Mouse (Mus musculus): ENCODE data around the gene Erich6. TPM values are rescaled to one million over a fixed set of nuclear protein-coding genes. Genes with fewer than 3 reads are reported as not detected.
A peak's percentile ranks its signal among the peaks of the same experiment; 100 is the strongest.

Gene Erich6
- total and polyA plus RNA-seq, 2 experiments from 2014 or later = not detected

DNA sequence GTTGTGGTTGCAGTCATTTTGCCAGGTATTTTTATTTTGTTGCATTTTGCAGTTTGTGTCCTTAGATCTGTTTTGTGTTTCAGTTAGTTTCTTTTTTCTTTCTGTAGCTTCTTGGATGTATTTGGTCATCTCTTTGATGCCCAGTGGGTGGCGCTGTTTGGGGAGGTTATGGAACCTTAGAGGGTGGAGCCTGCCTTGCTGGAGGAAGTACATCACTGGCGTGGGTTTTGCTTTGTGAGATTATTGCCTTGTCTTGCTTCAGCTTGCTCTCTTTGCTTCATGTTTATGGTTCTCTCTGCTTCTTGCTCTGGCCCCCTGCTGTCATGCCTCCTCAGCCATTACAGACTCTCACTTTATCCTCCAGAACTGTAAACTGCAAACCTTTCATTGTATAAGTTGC, 20.3 kb upstream of the Erich6 start:
- WGBS = 14% methylated on average over 2 of the region's 2 CpGs
- H3K27ac ChIP-seq (ENCODE audit: low read depth) = no peak overlapping the region
- TF ChIP-seq EP300 (IDR thresholded peaks at IDR 0.05; ENCODE audit: low read depth) (no peak), CTCF (IDR thresholded peaks at IDR 0.05; ENCODE audit: low read depth) (peak; percentile 41)
- no peak for ATAC-seq (ENCODE audit: insufficient read depth, low read depth)
- H3K4me1 ChIP-seq (ENCODE audit: control insufficient read depth, insufficient read depth) = no peaks in the 10 kb centered on the region
- no peaks in the 10 kb centered on the region for H3K27me3 ChIP-seq (ENCODE audit: control insufficient read depth, insufficient read depth, low read length)
- H3K4me2 ChIP-seq (ENCODE audit: low read depth, low read length) = no peak overlapping the region
- H3K9ac ChIP-seq (replicated peaks; ENCODE audit: low read depth, low read length) = no peak overlapping the region
- no peaks in the 10 kb centered on the region for H3K9me3 ChIP-seq (replicated peaks; ENCODE audit: control insufficient read depth, low read length)
- no peak for DNase-seq (ENCODE audit: low spot score)
- no peaks in the 10 kb centered on the region for H3K36me3 ChIP-seq (replicated peaks; ENCODE audit: control insufficient read depth, insufficient read depth, low read length)
- H3K4me3 ChIP-seq (ENCODE audit: low read depth, low read length) = no peak overlapping the region

DNA sequence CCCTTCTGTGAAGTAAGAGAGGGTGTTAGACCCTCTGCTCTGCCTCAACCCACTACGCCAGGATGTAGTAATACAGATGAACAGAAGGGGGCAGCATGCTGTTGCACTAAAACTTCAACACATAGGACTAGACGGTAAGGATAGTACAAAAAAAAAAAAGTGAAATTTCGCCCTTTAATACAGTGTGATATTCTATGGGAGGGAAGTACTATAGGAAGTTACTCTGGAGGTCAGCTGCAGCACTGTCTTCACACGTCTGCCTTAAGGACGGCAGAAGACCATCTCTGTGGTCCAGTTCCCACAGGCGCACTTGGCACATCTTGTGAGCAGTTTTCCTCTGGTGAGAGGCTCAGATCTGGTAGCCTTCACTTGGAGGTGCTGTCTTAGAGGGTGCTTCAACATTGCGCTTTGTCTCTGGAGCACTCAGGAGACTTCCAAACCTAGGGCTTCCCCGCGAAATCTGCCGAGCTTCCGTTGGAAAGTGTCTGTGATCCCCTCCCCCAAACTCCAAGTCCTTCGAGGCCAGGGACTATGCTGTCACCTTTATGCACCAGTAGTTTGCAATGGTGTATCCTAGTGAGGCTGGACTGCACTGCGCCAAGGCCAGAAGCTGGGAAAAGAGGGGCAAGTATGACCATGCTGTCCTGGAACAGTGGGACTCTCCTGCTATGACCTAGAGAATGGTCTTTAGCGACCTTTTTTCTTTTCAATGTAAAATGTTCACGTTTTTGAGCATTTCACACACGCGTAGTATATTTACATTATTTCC, 18.5 kb upstream of the Erich6 start:
- Histone ChIP-seq H3K36me3 (replicated peaks; ENCODE audit: control insufficient read depth, insufficient read depth, low read length) (no peaks in the 10 kb centered on the region), H3K9ac (replicated peaks; ENCODE audit: low read depth, low read length) (no peak overlapping the region), H3K9me3 (replicated peaks; ENCODE audit: control insufficient read depth, low read length) (no peaks in the 10 kb centered on the region), H3K27me3 (ENCODE audit: control insufficient read depth, insufficient read depth, low read length) (no peaks in the 10 kb centered on the region), H3K4me3 (ENCODE audit: low read depth, low read length) (no peak overlapping the region), H3K4me2 (ENCODE audit: low read depth, low read length) (peak overlapping the region; percentile 22; the same call in 1 of the 2 replicates), H3K27ac (ENCODE audit: low read depth) (no peak overlapping the region), H3K4me1 (ENCODE audit: control insufficient read depth, insufficient read depth) (no peaks in the 10 kb centered on the region)
- WGBS = 53% methylated on average over 17 of the region's 17 CpGs
- ATAC-seq (ENCODE audit: insufficient read depth, low read depth) (peak; percentile 47; the same call in 1 of the 2 replicates), DNase-seq (ENCODE audit: low spot score) (peak; percentile 30)
- no peak for TF ChIP-seq EP300 (IDR thresholded peaks at IDR 0.05; ENCODE audit: low read depth)
- peak; percentile 84 for TF ChIP-seq CTCF (IDR thresholded peaks at IDR 0.05; ENCODE audit: low read depth)

DNA sequence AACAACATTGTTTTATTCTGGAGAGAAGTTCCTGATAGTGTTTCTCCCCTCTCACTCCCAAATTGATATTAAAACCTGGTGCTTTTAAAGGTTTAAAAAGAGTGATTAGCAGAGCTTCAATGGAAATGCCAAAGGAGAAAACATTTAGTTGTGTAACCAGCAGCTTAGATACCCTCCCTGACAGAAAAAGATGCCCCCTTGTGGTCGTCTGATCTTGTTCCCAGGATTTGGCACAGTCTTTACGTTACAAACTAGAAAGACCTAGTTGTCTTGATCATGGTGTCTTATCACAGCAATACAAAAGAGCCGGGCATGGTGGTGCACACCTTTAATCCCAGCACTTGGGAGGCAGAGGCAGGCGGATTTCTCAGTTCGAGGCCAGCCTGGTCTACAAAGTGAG, 16.9 kb upstream of the Erich6 start:
- 43% methylated on average over 5 of the region's 5 CpGs for WGBS
- no peak for DNase-seq (ENCODE audit: low spot score)

DNA sequence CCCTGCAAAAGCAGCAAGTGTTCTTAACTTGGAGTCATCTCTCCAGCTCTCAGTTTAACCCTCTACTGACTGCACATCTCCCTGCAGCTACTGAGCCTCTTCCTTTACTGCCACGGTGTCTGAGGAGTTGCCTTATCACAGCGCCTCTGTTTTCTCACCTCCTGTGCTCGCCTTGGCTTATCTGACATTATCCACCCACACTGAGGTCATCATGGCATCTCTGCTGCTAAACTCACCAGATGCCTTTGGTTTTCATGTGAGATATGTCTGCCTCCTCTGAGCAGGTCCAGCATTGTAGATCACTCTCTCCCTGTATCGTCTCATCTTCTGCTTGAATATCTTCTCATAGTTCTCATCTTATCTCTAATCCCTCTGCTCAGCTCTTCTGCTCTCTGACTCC, 13.3 kb upstream of the Erich6 start:
- no peaks in the 10 kb centered on the region for H3K27me3 ChIP-seq (ENCODE audit: control insufficient read depth, insufficient read depth, low read length)
- WGBS = 36% methylated on average over 4 of the region's 4 CpGs
- no peak overlapping the region for H3K4me2 ChIP-seq (ENCODE audit: low read depth, low read length)
- H3K9me3 ChIP-seq (replicated peaks; ENCODE audit: control insufficient read depth, low read length) = no peaks in the 10 kb centered on the region
- H3K27ac ChIP-seq (ENCODE audit: low read depth) = no peak overlapping the region
- no peaks in the 10 kb centered on the region for H3K36me3 ChIP-seq (replicated peaks; ENCODE audit: control insufficient read depth, insufficient read depth, low read length)
- H3K4me1 ChIP-seq (ENCODE audit: control insufficient read depth, insufficient read depth) = no peaks in the 10 kb centered on the region
- H3K9ac ChIP-seq (replicated peaks; ENCODE audit: low read depth, low read length) = no peak overlapping the region
- ATAC-seq (ENCODE audit: insufficient read depth, low read depth) (no peak), DNase-seq (ENCODE audit: low spot score) (no peak)
- H3K4me3 ChIP-seq (ENCODE audit: low read depth, low read length) = no peak overlapping the region
- TF ChIP-seq CTCF (IDR thresholded peaks at IDR 0.05; ENCODE audit: low read depth) (no peak), EP300 (IDR thresholded peaks at IDR 0.05; ENCODE audit: low read depth) (no peak)

More for the DNA sequence above, 16.9 kb upstream of the Erich6 start:
- Histone ChIP-seq H3K9ac (replicated peaks; ENCODE audit: low read depth, low read length) (no peak overlapping the region), H3K9me3 (replicated peaks; ENCODE audit: control insufficient read depth, low read length) (no peaks in the 10 kb centered on the region), H3K27me3 (ENCODE audit: control insufficient read depth, insufficient read depth, low read length) (no peaks in the 10 kb centered on the region), H3K4me2 (ENCODE audit: low read depth, low read length) (no peak overlapping the region), H3K4me3 (ENCODE audit: low read depth, low read length) (no peak overlapping the region), H3K36me3 (replicated peaks; ENCODE audit: control insufficient read depth, insufficient read depth, low read length) (no peaks in the 10 kb centered on the region), H3K27ac (ENCODE audit: low read depth) (no peak overlapping the region), H3K4me1 (ENCODE audit: control insufficient read depth, insufficient read depth) (no peaks in the 10 kb centered on the region)
- no peak for ATAC-seq (ENCODE audit: insufficient read depth, low read depth)
- TF ChIP-seq EP300 (IDR thresholded peaks at IDR 0.05; ENCODE audit: low read depth) (no peak), CTCF (IDR thresholded peaks at IDR 0.05; ENCODE audit: low read depth) (peak; percentile 29; the same call in 1 of the 2 replicates)

DNA sequence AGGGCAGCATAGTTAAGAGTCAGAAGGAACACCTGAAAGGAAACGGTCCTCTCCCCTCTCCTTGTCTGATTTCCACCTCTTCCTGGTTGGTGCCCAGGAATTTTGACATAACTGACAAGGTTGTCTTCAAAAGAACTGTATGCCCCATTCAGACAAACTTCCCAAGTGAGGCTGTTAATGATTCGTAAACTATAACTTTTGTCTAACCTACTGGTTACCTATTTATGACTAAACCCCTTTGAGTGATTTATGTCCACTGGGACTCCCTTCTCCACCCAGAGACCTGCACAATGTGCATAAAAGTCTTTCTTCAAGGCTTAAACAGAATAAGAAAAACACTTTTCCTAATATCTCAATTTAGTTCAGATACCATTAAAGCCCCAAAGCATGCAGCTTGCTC, 10.2 kb upstream of the Erich6 start:
- H3K9me3 ChIP-seq (replicated peaks; ENCODE audit: control insufficient read depth, low read length) = no peaks in the 10 kb centered on the region
- DNase-seq (ENCODE audit: low spot score) (no peak), ATAC-seq (ENCODE audit: insufficient read depth, low read depth) (no peak)
- no peaks in the 10 kb centered on the region for H3K27me3 ChIP-seq (ENCODE audit: control insufficient read depth, insufficient read depth, low read length)
- H3K4me3 ChIP-seq (ENCODE audit: low read depth, low read length) = no peak overlapping the region
- H3K36me3 ChIP-seq (replicated peaks; ENCODE audit: control insufficient read depth, insufficient read depth, low read length) = no peaks in the 10 kb centered on the region
- no peak overlapping the region for H3K4me2 ChIP-seq (ENCODE audit: low read depth, low read length)
- TF ChIP-seq CTCF (IDR thresholded peaks at IDR 0.05; ENCODE audit: low read depth) (no peak), EP300 (IDR thresholded peaks at IDR 0.05; ENCODE audit: low read depth) (no peak)
- WGBS = 79% methylated on average over 2 of the region's 2 CpGs
- no peaks in the 10 kb centered on the region for H3K4me1 ChIP-seq (ENCODE audit: control insufficient read depth, insufficient read depth)
- H3K27ac ChIP-seq (ENCODE audit: low read depth) = no peak overlapping the region
- H3K9ac ChIP-seq (replicated peaks; ENCODE audit: low read depth, low read length) = no peak overlapping the region

DNA sequence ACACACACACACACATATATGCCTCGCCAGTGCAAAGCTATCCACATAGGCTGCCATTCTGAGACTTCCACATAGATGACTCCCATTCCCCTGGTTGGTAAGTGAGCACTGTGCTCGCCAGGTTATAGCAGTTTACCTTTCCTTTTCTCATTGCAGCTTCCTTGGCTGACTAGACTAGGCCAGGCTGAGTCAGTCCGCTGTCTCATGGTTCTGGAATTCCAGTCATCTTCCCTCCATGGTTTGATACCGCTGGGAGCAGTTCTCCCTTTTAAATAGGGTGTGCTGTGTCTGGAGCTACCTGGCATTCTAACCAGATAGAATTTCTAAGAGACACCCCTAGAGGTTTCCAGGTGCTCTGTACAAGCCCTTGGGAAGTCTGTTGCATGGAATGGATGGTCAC, 9.2 kb upstream of the Erich6 start:
- 61% methylated on average over 4 of the region's 4 CpGs for WGBS
- no peak for DNase-seq (ENCODE audit: low spot score)
- H3K4me2 ChIP-seq (ENCODE audit: low read depth, low read length) = no peak overlapping the region
- TF ChIP-seq CTCF (IDR thresholded peaks at IDR 0.05; ENCODE audit: low read depth) (no peak), EP300 (IDR thresholded peaks at IDR 0.05; ENCODE audit: low read depth) (no peak)
- H3K9me3 ChIP-seq (replicated peaks; ENCODE audit: control insufficient read depth, low read length) = no peaks in the 10 kb centered on the region
- no peaks in the 10 kb centered on the region for H3K4me1 ChIP-seq (ENCODE audit: control insufficient read depth, insufficient read depth)
- ATAC-seq (ENCODE audit: insufficient read depth, low read depth) = no peak
- no peak overlapping the region for H3K9ac ChIP-seq (replicated peaks; ENCODE audit: low read depth, low read length)
- H3K27me3 ChIP-seq (ENCODE audit: control insufficient read depth, insufficient read depth, low read length) = no peaks in the 10 kb centered on the region
- H3K4me3 ChIP-seq (ENCODE audit: low read depth, low read length) = no peak overlapping the region
- no peaks in the 10 kb centered on the region for H3K36me3 ChIP-seq (replicated peaks; ENCODE audit: control insufficient read depth, insufficient read depth, low read length)
- no peak overlapping the region for H3K27ac ChIP-seq (ENCODE audit: low read depth)

Measured in heart, postnatal 0 days (tissue).